Mouse (Mus musculus): ENCODE data around the gene Pald1.

- TF ChIP-seq CTCF (IDR thresholded peaks at IDR 0.05; ENCODE audit: insufficient read depth, low read length) = no peak
- no peak for TF ChIP-seq POLR2A (IDR thresholded peaks at IDR 0.05; ENCODE audit: borderline replicate concordance, extremely low read depth, low read depth, low read length)
Observed at GRCm38 (mm10) chr10:61327545-61327944, 55.8 kb downstream of the Pald1 start.

Data from lung, adult 2 months (tissue).